Mouse (Mus musculus) myocyte (in vitro differentiated cells): ENCODE measurements around the gene Cd164.
A peak's percentile ranks its signal among the peaks of the same experiment; 100 is the strongest.

Experiments
- POLR2A ChIP-seq: IDR thresholded peaks from one replicate; pipeline ENCODE4 v1.6.1; 2011; ENCODE audit warnings: low read depth, mild to moderate bottlenecking, control low read depth, moderate library complexity; ENCODE audit not compliant: insufficient read length
- TCF3 ChIP-seq: IDR thresholded peaks from one replicate; pipeline ENCODE4 v1.6.1; 2011; ENCODE audit warnings: low read depth, control low read depth; ENCODE audit not compliant: insufficient read length

- TF ChIP-seq TCF3 (no peak), POLR2A (peak; percentile 71)
These were observed 29.3 kb upstream of the Cd164 start, which contains the start of the genes Smpd2 and Ppil6 for GRCm38 (mm10) chr10:41489708-41490517.
